Mouse (Mus musculus) megakaryocyte, embryonic 14.5 days (primary cell): ENCODE results near the gene Trappc10.

Experiments used
- FLI1 ChIP-seq: IDR thresholded peaks from 2 replicates; pipeline ENCODE4 v1.6.1; 2012; ENCODE audit warnings: low read length, inconsistent platforms, mixed read lengths
- GATA1 ChIP-seq: IDR thresholded peaks from 3 replicates; pipeline ENCODE4 v1.6.1; 2012; ENCODE audit warnings: mixed read lengths, low read length, inconsistent platforms, borderline replicate concordance

GRCm38 (mm10) chr10:78222908-78223307 is 21.5 kb downstream of the Trappc10 start:
- TF ChIP-seq GATA1, result no peak
- no peak for TF ChIP-seq FLI1
